Mouse (Mus musculus): Measurements from ENCODE around the gene Usp42. TPM values are rescaled to one million over a fixed set of nuclear protein-coding genes. Genes with fewer than 3 reads are reported as not detected.
A peak's percentile ranks its signal among the peaks of the same experiment; 100 is the strongest.

Usp42 gene
- polyA plus RNA-seq, 1 experiment from 2014 or later, result 7.9 TPM

GRCm38 (mm10) chr5:143679654-143680053, 52.4 kb downstream of the Usp42 start:
- no peaks in the 10 kb centered on the region for H3K36me3 ChIP-seq (ENCODE audit: insufficient read depth, low read length)
- peaks cover 18% of the 10 kb centered on the region; the same call in 1 of the 2 replicates for H3K4me1 ChIP-seq (ENCODE audit: insufficient read depth, low read depth, low read length)
- no peak overlapping the region for H3K4me2 ChIP-seq (replicated peaks; ENCODE audit: low read depth, low read length)
- WGBS, result 65% methylated on average over 6 of the region's 6 CpGs
- no peak for TF ChIP-seq EP300 (IDR thresholded peaks at IDR 0.05)
- no peak for TF ChIP-seq CTCF (IDR thresholded peaks at IDR 0.05)
- no peaks in the 10 kb centered on the region for H3K9me3 ChIP-seq (ENCODE audit: low read length)
- ATAC-seq (no peak), DNase-seq (ENCODE audit: low spot score) (no peak)
- H3K27ac ChIP-seq (ENCODE audit: low read length), result no peak overlapping the region
- no peak overlapping the region for H3K9ac ChIP-seq (replicated peaks; ENCODE audit: low read depth)
- no peaks in the 10 kb centered on the region for H3K27me3 ChIP-seq (replicated peaks; ENCODE audit: insufficient read depth, low read length)
- H3K4me3 ChIP-seq (ENCODE audit: low read depth, low read length), result no peak overlapping the region

- DNase-seq (ENCODE audit: low spot score) (peak; percentile 63), ATAC-seq (peak; percentile 69)
- peak overlapping the region; percentile 38 for H3K27ac ChIP-seq (ENCODE audit: low read length)
- H3K9ac ChIP-seq (replicated peaks; ENCODE audit: low read depth), result no peak overlapping the region
- TF ChIP-seq CTCF (IDR thresholded peaks at IDR 0.05), result no peak
- TF ChIP-seq EP300 (IDR thresholded peaks at IDR 0.05), result no peak
- 29% methylated on average over 6 of the region's 6 CpGs for WGBS
- no peaks in the 10 kb centered on the region for H3K36me3 ChIP-seq (ENCODE audit: insufficient read depth, low read length)
- no peak overlapping the region for H3K4me2 ChIP-seq (replicated peaks; ENCODE audit: low read depth, low read length)
- H3K4me3 ChIP-seq (ENCODE audit: low read depth, low read length), result no peak overlapping the region
- H3K4me1 ChIP-seq (ENCODE audit: insufficient read depth, low read depth, low read length), result peaks cover 18% of the 10 kb centered on the region; the same call in 1 of the 2 replicates
- H3K9me3 ChIP-seq (ENCODE audit: low read length), result no peaks in the 10 kb centered on the region
- no peaks in the 10 kb centered on the region for H3K27me3 ChIP-seq (replicated peaks; ENCODE audit: insufficient read depth, low read length)
Measured at GRCm38 (mm10) chr5:143678634-143679271, 53.3 kb downstream of the Usp42 start.

GRCm38 (mm10) chr5:143677363-143677762, 54.7 kb downstream of the Usp42 start:
- Histone ChIP-seq H3K9ac (replicated peaks; ENCODE audit: low read depth) (no peak overlapping the region), H3K27me3 (replicated peaks; ENCODE audit: insufficient read depth, low read length) (no peaks in the 10 kb centered on the region), H3K4me3 (ENCODE audit: low read depth, low read length) (no peak overlapping the region), H3K4me2 (replicated peaks; ENCODE audit: low read depth, low read length) (no peak overlapping the region), H3K4me1 (ENCODE audit: insufficient read depth, low read depth, low read length) (peaks cover 18% of the 10 kb centered on the region; the same call in 1 of the 2 replicates), H3K27ac (ENCODE audit: low read length) (no peak overlapping the region), H3K36me3 (ENCODE audit: insufficient read depth, low read length) (no peaks in the 10 kb centered on the region), H3K9me3 (ENCODE audit: low read length) (no peaks in the 10 kb centered on the region)
- WGBS, result 76% methylated on average over 4 of the region's 4 CpGs
- TF ChIP-seq EP300 (IDR thresholded peaks at IDR 0.05), result no peak
- no peak for TF ChIP-seq CTCF (IDR thresholded peaks at IDR 0.05)
- ATAC-seq (no peak), DNase-seq (ENCODE audit: low spot score) (no peak)

GRCm38 (mm10) chr5:143676218-143676985, 55.7 kb downstream of the Usp42 start:
- Histone ChIP-seq H3K4me2 (replicated peaks; ENCODE audit: low read depth, low read length) (no peak overlapping the region), H3K27ac (ENCODE audit: low read length) (no peak overlapping the region), H3K36me3 (ENCODE audit: insufficient read depth, low read length) (no peaks in the 10 kb centered on the region), H3K9me3 (ENCODE audit: low read length) (no peaks in the 10 kb centered on the region), H3K27me3 (replicated peaks; ENCODE audit: insufficient read depth, low read length) (no peaks in the 10 kb centered on the region), H3K9ac (replicated peaks; ENCODE audit: low read depth) (no peak overlapping the region), H3K4me3 (ENCODE audit: low read depth, low read length) (no peak overlapping the region), H3K4me1 (ENCODE audit: insufficient read depth, low read depth, low read length) (peaks cover 18% of the 10 kb centered on the region; the same call in 1 of the 2 replicates)
- no peak for TF ChIP-seq EP300 (IDR thresholded peaks at IDR 0.05)
- TF ChIP-seq CTCF (IDR thresholded peaks at IDR 0.05), result no peak
- WGBS, result 41% methylated on average over 5 of the region's 5 CpGs
- DNase-seq (ENCODE audit: low spot score), result no peak
- no peak for ATAC-seq

- peaks cover 20% of the 10 kb centered on the region; the same call in 1 of the 2 replicates for H3K4me1 ChIP-seq (ENCODE audit: insufficient read depth, low read depth, low read length)
- no peaks in the 10 kb centered on the region for H3K9me3 ChIP-seq (ENCODE audit: low read length)
- H3K27ac ChIP-seq (ENCODE audit: low read length), result no peak overlapping the region
- DNase-seq (ENCODE audit: low spot score) (no peak), ATAC-seq (no peak)
- no peak overlapping the region for H3K4me2 ChIP-seq (replicated peaks; ENCODE audit: low read depth, low read length)
- H3K36me3 ChIP-seq (ENCODE audit: insufficient read depth, low read length), result no peaks in the 10 kb centered on the region
- no peak overlapping the region for H3K4me3 ChIP-seq (ENCODE audit: low read depth, low read length)
- TF ChIP-seq EP300 (IDR thresholded peaks at IDR 0.05) (no peak), CTCF (IDR thresholded peaks at IDR 0.05) (no peak)
- WGBS, result 65% methylated on average over 5 of the region's 5 CpGs
- H3K9ac ChIP-seq (replicated peaks; ENCODE audit: low read depth), result no peak overlapping the region
- no peaks in the 10 kb centered on the region for H3K27me3 ChIP-seq (replicated peaks; ENCODE audit: insufficient read depth, low read length)
Measured at GRCm38 (mm10) chr5:143674576-143674975, 57.5 kb downstream of the Usp42 start.

- Histone ChIP-seq H3K27ac (ENCODE audit: low read length) (no peak overlapping the region), H3K36me3 (ENCODE audit: insufficient read depth, low read length) (no peaks in the 10 kb centered on the region), H3K4me3 (ENCODE audit: low read depth, low read length) (no peak overlapping the region), H3K9me3 (ENCODE audit: low read length) (no peaks in the 10 kb centered on the region), H3K4me2 (replicated peaks; ENCODE audit: low read depth, low read length) (no peak overlapping the region), H3K27me3 (replicated peaks; ENCODE audit: insufficient read depth, low read length) (no peaks in the 10 kb centered on the region), H3K9ac (replicated peaks; ENCODE audit: low read depth) (no peak overlapping the region), H3K4me1 (ENCODE audit: insufficient read depth, low read depth, low read length) (peaks cover 14% of the 10 kb centered on the region; the same call in 1 of the 2 replicates)
- no peak for DNase-seq (ENCODE audit: low spot score)
- 74% methylated on average over 6 of the region's 6 CpGs for WGBS
- ATAC-seq, result peak; percentile 26; the same call in 1 of the 2 replicates
- TF ChIP-seq CTCF (IDR thresholded peaks at IDR 0.05), result no peak
Measured at GRCm38 (mm10) chr5:143670740-143671415, 61.2 kb downstream of the Usp42 start.

Measured in lung, postnatal 0 days (tissue).